Mouse (Mus musculus): ENCODE results near the gene Faf1.

- no peak for TF ChIP-seq CTCF (conservative IDR thresholded peaks at IDR 0.05; ENCODE audit: low read length)
- no peak for TF ChIP-seq NANOG (IDR thresholded peaks at IDR 0.05; ENCODE audit: borderline replicate concordance, low read length)
Observed at GRCm38 (mm10) chr4:109677221-109677620, 833 bp downstream of the Faf1 start.
